Mouse (Mus musculus): Measurements from ENCODE around the gene Mpped1. TPM values are rescaled to one million over a fixed set of nuclear protein-coding genes. Genes with fewer than 3 reads are reported as not detected.

Gene Mpped1
- total RNA-seq, 1 experiment from 2014 or later: not detected

DNA sequence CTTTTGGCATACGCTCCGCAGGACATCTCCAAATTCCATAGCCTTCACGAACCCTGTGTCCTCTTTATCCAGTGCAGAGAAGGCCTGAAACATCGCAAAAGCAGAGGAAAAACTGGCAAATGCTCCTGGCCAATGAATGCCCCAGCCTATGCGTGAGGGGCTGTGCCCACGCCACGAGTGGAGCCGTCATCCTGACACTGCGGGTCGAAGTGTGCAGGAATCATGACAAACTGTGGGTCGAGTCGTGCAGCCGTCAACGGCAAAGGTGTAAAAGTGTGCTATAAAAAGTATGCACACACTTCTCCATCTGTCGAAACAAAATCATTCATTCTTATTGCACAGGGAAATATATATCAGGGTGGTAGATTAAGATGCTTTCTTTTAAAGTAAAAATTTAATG, 113.6 kb downstream of the Mpped1 start:
- no peak for DNase-seq

DNA sequence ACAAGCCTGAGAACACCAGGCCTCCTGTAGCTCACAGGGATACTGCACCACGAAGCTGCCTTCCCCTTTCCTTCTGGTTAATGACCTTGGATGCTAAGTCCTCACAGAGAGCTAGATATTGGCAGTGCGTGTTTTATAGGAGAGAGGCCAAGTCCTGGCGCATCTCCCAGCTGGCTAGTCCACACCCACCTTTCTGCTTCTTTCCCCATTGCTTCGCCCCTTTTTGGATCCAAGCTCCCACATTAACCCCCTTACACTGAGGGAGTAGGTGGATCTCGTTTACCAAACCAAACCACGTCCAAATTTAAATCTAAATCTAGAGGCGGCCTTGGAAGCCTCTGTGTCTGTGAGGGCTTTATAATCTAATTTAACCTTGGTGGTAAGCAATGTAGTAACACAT, 115.0 kb downstream of the Mpped1 start:
- DNase-seq: no peak

DNA sequence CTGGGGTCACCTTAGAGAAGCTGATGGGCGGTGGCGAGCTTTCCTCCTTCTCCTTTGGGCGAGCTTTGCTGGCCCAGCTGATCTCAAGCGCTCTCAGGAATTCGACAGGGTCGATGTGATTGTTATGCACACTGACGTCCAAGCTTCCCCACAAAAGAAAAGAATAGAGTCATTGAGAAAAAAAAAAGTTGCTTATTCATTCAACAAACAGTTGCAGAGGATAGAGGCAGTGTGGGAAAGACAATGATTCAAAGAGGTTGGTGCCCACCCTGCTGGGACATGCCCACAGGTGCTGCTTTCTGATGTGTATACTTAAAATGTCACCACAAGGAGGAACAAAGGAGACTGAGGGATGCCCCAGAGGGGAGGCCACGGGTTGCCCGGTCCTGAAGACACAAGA, 116.7 kb downstream of the Mpped1 start:
- DNase-seq: no peak

DNA sequence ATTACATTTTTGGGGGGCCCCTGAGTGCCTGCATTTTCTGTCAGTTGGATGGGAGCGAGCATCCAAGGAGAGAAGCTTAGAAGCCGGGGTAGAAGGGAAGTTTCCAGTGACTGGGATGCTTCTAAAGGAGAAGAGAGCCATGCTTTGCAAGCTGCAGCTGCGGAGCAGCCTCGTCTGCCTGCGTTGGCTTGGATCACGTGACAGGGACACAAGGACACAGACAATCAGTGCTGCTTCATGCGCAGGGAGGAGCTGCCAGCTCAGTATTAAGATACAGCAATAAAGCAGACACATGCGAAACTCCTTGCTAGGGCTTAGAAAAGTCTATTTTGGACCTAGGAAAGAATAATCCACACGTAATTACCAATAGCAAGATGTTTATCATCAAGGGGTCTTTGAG, 118.0 kb downstream of the Mpped1 start:
- peak; percentile 22 for DNase-seq

DNA sequence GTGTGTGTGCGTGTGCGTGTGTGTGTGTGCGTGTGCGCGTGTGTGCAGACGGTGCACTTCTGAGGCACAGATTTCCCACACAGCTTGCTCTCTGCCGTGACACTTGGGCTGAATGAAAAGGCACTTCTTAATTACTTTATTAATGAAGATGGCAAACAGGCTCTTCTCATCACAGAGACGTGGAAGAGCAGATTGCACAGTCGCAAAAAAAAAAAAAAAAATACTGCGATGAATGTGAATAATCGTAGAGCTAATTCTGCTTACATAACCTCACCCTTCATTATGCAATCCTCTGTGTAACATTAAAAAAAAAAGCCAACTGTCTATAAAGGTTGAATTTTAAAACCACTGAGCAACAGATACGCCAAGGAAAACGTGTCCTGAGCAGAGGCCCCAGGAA, 127.2 kb downstream of the Mpped1 start:
- no peak for DNase-seq

Other genes starting within 250 kb of the Mpped1 start
- 381 and 451 TPM in 2 replicates for gene Tspo, start 215.9 kb upstream of the Mpped1 start, total RNA-seq (2021)
- 32.9 and 44.8 TPM in 2 replicates for gene Mcat, start 215.7 kb upstream of the Mpped1 start, total RNA-seq (2021)
- 33.1 and 33.7 TPM in 2 replicates for gene Ttll12, start 184.3 kb upstream of the Mpped1 start, total RNA-seq (2021)
- 3.9 and 4.8 TPM in 2 replicates for gene Scube1, start 54.4 kb upstream of the Mpped1 start, total RNA-seq (2021)